Mouse (Mus musculus) induced T-regulatory cell, adult 2 months (primary cell): ENCODE data around the gene Irf9.

Experiments used
- DNase-seq: peaks from one replicate; pipeline ENCODE4 v3.0.0-alpha.2; 2012; ENCODE audit warnings: low read depth

Irf9 gene

GRCm38 (mm10) chr14:55615876-55616275 lies 12.5 kb downstream of the Irf9 start:
- no peak for DNase-seq

DNA sequence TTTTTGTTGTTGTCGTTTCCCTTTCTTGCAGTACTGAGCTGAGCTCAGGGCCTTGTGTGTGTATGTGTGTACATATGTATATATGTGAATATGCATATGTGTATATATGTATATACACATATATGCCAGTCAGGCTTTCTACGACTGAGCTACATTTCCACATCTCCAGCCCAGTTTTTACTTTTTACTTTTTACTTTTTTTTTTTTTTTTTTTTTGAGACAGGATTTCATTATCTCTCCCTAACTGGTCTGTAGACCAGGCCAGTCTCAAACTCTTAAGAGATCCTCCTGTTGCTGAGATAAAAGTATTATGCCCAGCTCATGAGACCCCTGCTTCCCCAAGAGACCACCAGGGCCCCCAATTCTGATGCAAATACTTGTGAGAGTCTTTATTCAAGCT lies 13.5 kb downstream of the Irf9 start:
- DNase-seq: no peak

GRCm38 (mm10) chr14:55617822-55618221 lies 14.5 kb downstream of the Irf9 start, which contains the start of gene Rec8:
Gene Rec8, plus strand, starts transcription at chr14:55618037.
- DNase-seq: peak; percentile 65

- DNase-seq: peak; percentile 47
These were observed 15.3 kb downstream of the Irf9 start for GRCm38 (mm10) chr14:55618486-55619195.

- no peak for DNase-seq
These were observed 24.9 kb downstream of the Irf9 start for GRCm38 (mm10) chr14:55628077-55628827.

DNA sequence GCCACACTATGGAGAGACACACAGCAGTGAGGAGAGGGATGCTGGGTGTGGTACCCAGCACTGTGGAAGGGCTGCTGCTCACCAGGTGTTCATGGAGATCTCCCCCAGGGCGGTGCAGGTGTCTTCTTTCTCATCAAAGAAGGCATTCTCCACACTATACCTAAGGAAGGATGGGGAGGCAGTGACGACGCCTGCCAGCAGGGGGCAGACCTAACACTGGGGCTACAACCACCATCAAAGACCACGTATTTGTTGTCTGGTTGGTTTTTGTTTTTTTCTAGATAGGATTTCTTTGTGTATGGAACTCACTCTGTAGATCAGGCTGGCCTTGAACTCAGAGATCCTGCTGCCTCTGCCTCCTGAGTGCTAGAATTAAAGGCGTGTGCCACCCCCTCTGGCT lies 25.9 kb downstream of the Irf9 start:
- DNase-seq: peak; percentile 83

GRCm38 (mm10) chr14:55634874-55635522 lies 31.6 kb downstream of the Irf9 start:
- DNase-seq: no peak

DNA sequence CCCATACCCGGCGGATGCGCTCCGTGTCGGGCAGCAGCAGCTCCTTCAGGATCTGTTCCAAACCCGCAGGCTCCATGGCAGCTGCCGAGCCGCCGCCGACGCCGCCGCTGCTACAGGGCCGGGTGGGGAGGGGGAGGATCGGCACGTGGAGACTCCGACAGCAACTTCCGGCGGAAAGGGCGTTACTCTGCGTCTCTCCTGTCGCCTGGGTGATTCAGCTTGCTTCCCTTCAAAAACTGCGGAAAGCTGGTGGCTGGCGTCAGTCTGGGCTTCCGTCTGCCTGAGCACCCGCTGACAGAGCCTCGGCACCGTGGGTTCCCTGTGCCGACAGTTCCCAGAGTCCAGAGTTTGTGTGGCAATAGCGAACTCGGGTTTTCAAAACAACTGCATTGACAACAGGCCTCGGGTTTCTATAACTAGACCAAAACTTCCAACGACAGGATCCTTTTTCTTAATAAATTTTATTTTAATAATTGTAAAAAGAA lies 32.2 kb downstream of the Irf9 start, which contains the start of gene Ipo4:
TSS of gene Ipo4 (minus strand) at position 435 of the 485 bp plus-strand sequence.
- peak; percentile 95 for DNase-seq

- DNase-seq: no peak
These were observed 34.4 kb downstream of the Irf9 start, which contains the start of gene Gm49378 for GRCm38 (mm10) chr14:55637795-55638194. Gene Gm49378, minus strand, starts transcription at chr14:55637895.

- DNase-seq: no peak
These were observed 37.4 kb downstream of the Irf9 start for GRCm38 (mm10) chr14:55640816-55641215.

DNA sequence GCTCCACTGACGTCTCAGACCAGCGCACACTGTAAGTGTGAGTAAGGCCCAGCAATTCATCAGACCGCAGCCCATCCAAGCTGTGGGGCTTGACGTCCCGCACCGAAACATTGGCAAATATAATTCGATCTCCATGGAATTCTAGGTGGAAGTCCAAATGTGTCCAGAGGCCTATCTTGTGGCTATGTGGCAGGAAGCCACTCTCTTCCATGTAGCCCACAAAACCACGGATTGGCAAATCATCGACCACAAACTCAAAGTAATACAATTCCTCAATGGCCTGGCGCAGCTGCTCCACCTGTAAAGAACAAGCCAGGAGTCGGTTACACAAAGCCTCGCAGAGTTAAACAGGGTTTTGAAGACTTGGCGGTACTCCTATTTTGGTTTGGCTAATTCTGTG lies 37.9 kb downstream of the Irf9 start:
- DNase-seq: no peak

GRCm38 (mm10) chr14:55642679-55643059 lies 39.3 kb downstream of the Irf9 start:
- DNase-seq: no peak

DNA sequence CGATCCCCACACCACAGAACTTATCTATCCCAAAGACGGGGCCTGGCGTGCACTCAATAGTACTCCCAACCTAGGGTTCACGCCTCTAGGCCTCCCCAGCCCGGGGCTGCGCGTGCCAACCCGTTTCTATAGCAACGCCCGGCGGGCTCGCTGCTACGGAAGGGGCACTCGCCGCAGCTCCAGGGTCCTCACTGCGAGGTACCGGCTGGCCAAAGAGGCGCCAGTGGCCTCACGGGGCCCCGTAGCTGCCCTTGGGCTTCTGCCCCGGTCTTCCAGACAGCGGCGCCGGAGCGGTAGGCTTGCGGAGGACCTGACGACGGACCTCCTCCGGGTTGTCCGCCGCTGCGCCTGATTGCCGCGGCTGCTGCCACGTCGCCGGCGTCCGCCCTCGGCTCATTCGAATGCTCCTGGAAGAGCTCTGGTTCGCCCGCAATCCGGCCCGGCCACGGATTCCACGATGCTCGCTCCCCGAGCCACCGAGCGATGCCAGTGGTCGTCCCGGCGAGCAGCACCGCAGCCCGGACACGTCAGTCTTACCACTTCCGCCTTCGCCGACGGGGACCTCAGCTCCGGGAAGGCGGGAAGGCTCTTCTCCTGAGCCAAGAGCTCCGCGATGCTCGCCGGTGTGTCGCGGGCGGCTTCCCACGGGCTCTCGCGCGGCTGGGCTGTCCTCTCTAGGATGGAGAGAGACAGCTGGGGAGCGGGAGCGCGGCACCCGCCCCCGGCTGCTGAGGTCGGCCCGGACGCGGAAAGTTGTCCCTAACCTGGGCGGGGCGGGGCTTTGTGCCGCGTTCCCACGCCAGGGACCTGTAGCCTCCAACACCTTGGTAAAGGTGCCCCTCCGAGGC lies 39.9 kb downstream of the Irf9 start, which contains the start of gene Tm9sf1:
TSS of gene Tm9sf1 (minus strand) at position 747 of the 848 bp plus-strand sequence.
- peak; percentile 91 for DNase-seq

DNA sequence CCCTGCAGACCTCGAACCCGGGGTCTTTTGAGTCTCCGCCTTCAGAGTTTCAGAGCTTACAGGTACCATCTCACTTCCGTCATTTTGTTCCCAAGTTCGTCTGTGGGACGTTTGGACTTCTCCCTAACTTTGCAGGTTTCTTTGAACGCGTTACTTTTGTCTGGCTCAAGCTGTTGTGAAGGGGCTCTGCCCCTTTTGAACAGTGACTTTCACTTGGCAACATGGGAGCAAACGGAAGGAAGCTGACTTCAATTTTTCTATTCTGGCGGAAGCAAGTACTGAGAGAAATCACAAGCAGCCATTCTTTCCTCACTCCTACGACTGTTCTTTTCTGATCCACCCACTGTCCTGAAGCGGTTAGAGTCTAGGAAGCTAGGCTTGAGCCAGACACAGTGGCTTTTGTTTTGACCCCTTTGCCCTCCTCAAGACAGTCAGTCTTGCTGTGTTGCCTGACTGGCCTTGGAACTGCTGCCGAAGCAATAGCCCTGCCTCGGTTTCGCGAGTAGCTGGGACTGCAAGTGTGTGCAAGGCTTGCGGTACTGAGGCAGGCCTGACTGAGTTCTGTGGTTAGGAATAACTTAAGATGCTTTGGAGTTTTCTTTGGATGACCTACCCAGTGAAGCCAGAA lies 41.0 kb downstream of the Irf9 start:
- peak; percentile 74 for DNase-seq

GRCm38 (mm10) chr14:55649884-55650283 lies 46.5 kb downstream of the Irf9 start, which contains the start of gene Tssk4:
Gene Tssk4, plus strand, starts transcription at chr14:55650184.
- no peak for DNase-seq

GRCm38 (mm10) chr14:55651528-55651927 lies 48.2 kb downstream of the Irf9 start:
- DNase-seq: no peak

DNA sequence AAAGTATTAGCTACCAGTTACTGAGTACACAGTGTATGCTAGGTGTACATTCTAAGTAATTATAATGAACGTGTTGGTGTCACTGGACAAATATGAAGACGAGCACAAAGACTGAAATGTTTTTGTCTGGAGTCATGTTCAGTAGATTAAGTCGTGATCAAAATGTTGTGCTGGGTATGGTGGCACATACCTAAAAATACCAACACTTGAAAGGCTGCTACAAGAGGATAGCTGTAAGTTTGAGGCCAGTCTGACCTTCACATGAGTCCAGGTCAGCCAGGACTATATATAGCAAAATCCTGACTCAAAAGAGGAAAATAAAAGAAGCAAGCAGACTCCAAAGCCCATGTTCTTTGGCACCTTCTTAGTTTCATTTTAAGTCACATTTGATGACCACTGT lies 53.6 kb downstream of the Irf9 start:
- no peak for DNase-seq

DNA sequence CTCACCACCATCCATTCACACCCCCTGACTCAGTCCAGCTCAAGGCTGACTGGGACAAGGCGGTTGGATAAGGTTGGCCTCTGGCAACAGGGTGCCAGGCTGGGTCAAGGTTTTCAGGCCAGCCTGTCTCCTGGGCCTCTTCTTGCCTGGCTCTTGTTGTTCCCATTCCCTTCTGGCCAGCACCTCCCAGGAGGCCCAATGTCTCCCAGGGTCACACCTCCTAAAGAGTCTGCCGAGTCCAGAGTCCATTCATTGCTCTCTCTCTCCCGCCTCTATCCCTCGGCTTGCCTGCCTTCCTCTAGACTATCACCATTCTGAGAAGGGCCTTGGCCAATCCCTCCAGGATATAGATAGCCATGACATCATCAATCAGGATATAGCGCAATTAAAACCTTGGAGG lies 54.6 kb downstream of the Irf9 start:
- no peak for DNase-seq
